Mouse (Mus musculus): ENCODE measurements around the gene Ppargc1a. TPM values are rescaled to one million over a fixed set of nuclear protein-coding genes. Genes with fewer than 3 reads are reported as not detected.

Ppargc1a gene
- total and polyA plus RNA-seq, 3 experiments: not detected

- H3K27me3 ChIP-seq (replicated peaks): no peaks in the 10 kb centered on the region
- TF ChIP-seq MYC (IDR thresholded peaks at IDR 0.05; ENCODE audit: low read depth, low read length) (no peak), MEF2A (IDR thresholded peaks at IDR 0.05; ENCODE audit: borderline replicate concordance, low read depth, low read length) (no peak), KAT2A (IDR thresholded peaks at IDR 0.05; ENCODE audit: insufficient replicate concordance, low read length) (no peak), BHLHE40 (IDR thresholded peaks at IDR 0.05; ENCODE audit: low read depth, low read length) (no peak), POLR2A (IDR thresholded peaks at IDR 0.05; ENCODE audit: low read depth, low read length) (no peak), EP300 (IDR thresholded peaks at IDR 0.05; ENCODE audit: low read length) (no peak), USF2 (conservative IDR thresholded peaks at IDR 0.05; ENCODE audit: low read depth, low read length) (no peak), TCF12 (IDR thresholded peaks at IDR 0.05; ENCODE audit: low read depth, low read length) (no peak), UBTF (IDR thresholded peaks at IDR 0.05; ENCODE audit: low read depth, low read length) (no peak), MAX (IDR thresholded peaks at IDR 0.05; ENCODE audit: low read length) (no peak), NRF1 (IDR thresholded peaks at IDR 0.05; ENCODE audit: low read depth, low read length) (no peak), NELFE (IDR thresholded peaks at IDR 0.05; ENCODE audit: low read depth, low read length) (no peak), CHD1 (IDR thresholded peaks at IDR 0.05; ENCODE audit: low read depth, low read length) (no peak), TBP (conservative IDR thresholded peaks at IDR 0.05; ENCODE audit: low read depth, low read length) (no peak), IRF4 (IDR thresholded peaks at IDR 0.05; ENCODE audit: low read depth, low read length) (no peak)
- no peaks in the 10 kb centered on the region for H3K79me2 ChIP-seq (replicated peaks; ENCODE audit: control insufficient read depth, extremely low read depth, insufficient read depth, poor library complexity, severe bottlenecking)
- no peaks in the 10 kb centered on the region for H3K4me1 ChIP-seq (ENCODE audit: control insufficient read depth in 1 of 2, insufficient read depth in 2 of 2)
- no peaks in the 10 kb centered on the region for H3K36me3 ChIP-seq (replicated peaks in 1 of 2; ENCODE audit: control insufficient read depth in 1 of 2, insufficient read depth in 1 of 2, low read length in 1 of 2)
- no peak overlapping the region for H3K27ac ChIP-seq (ENCODE audit: insufficient read depth, low read depth)
- no peak for DNase-seq (ENCODE audit: extremely low read depth)
- dilution Hi-C loops (cut with MboI; ENCODE audit: extremely low pct_ligation_motif_present, extremely low pct_unique_long_range_greater_than_20kb, low sequenced_read_pairs) (no loop called here), in situ Hi-C loops (cut with MboI; ENCODE audit: low pct_ligation_motif_present, low pct_unique_long_range_greater_than_20kb, low sequenced_read_pairs) (no loop called here)
- no peak overlapping the region for H3K4me2 ChIP-seq (ENCODE audit: insufficient read depth, low read depth, poor library complexity, severe bottlenecking)
- no peak overlapping the region for H3K9ac ChIP-seq (ENCODE audit: insufficient read depth, low read depth)
- no peak overlapping the region for H3K4me3 ChIP-seq (replicated peaks in 1 of 3; ENCODE audit: low read depth in 2 of 3, low read length in 2 of 3, poor library complexity in 1 of 3)
- peaks cover 28% of the 10 kb centered on the region for H3K9me3 ChIP-seq (replicated peaks; ENCODE audit: low read length)
Observed at GRCm38 (mm10) chr5:51534456-51534855, 33.1 kb downstream of the Ppargc1a start.

GRCm38 (mm10) chr5:51531286-51531685, 36.2 kb downstream of the Ppargc1a start:
- H3K4me1 ChIP-seq (ENCODE audit: control insufficient read depth in 1 of 2, insufficient read depth in 2 of 2): no peaks in the 10 kb centered on the region
- no peaks in the 10 kb centered on the region for H3K36me3 ChIP-seq (replicated peaks in 1 of 2; ENCODE audit: control insufficient read depth in 1 of 2, insufficient read depth in 1 of 2, low read length in 1 of 2)
- peaks cover 34% of the 10 kb centered on the region for H3K9me3 ChIP-seq (replicated peaks; ENCODE audit: low read length)
- H3K4me3 ChIP-seq (replicated peaks in 1 of 3; ENCODE audit: low read depth in 2 of 3, low read length in 2 of 3, poor library complexity in 1 of 3): no peak overlapping the region
- dilution Hi-C loops (cut with MboI; ENCODE audit: extremely low pct_ligation_motif_present, extremely low pct_unique_long_range_greater_than_20kb, low sequenced_read_pairs): no loop called here
- no peak for DNase-seq (ENCODE audit: extremely low read depth)
- in situ Hi-C loops (cut with MboI; ENCODE audit: low pct_ligation_motif_present, low pct_unique_long_range_greater_than_20kb, low sequenced_read_pairs): no loop called here
- no peaks in the 10 kb centered on the region for H3K27me3 ChIP-seq (replicated peaks)
- H3K4me2 ChIP-seq (ENCODE audit: insufficient read depth, low read depth, poor library complexity, severe bottlenecking): no peak overlapping the region
- TF ChIP-seq KAT2A (IDR thresholded peaks at IDR 0.05; ENCODE audit: insufficient replicate concordance, low read length) (no peak), CTCF (conservative IDR thresholded peaks at IDR 0.05 in 1 of 2, IDR thresholded peaks at IDR 0.05 in 1 of 2; ENCODE audit: low read depth in 2 of 2, low read length in 2 of 2) (no peak), ETS1 (conservative IDR thresholded peaks at IDR 0.05; ENCODE audit: low read depth, low read length) (no peak), NELFE (IDR thresholded peaks at IDR 0.05; ENCODE audit: low read depth, low read length) (no peak), SMC3 (IDR thresholded peaks at IDR 0.05; ENCODE audit: low read depth, low read length) (no peak)
- no peaks in the 10 kb centered on the region for H3K79me2 ChIP-seq (replicated peaks; ENCODE audit: control insufficient read depth, extremely low read depth, insufficient read depth, poor library complexity, severe bottlenecking)
- H3K27ac ChIP-seq (ENCODE audit: insufficient read depth, low read depth): no peak overlapping the region
- no peak overlapping the region for H3K9ac ChIP-seq (ENCODE audit: insufficient read depth, low read depth)

All from CH12.LX (cell line).